Mouse (Mus musculus) bone marrow macrophage, adult 2 months (primary cell): ENCODE results near the gene Gm19935.

Experiments
- CTCF ChIP-seq: IDR thresholded peaks from 2 replicates; pipeline ENCODE4 v1.5.1; 2012; ENCODE audit warnings: low read depth, mild to moderate bottlenecking, low read length, moderate library complexity
- POLR2A ChIP-seq: IDR thresholded peaks from 2 replicates; pipeline ENCODE4 v1.6.1; 2012; ENCODE audit warnings: mild to moderate bottlenecking, low read depth, low read length, borderline replicate concordance

- TF ChIP-seq CTCF (no peak), POLR2A (no peak)
Measured at GRCm38 (mm10) chr8:90843127-90843526, 25.9 kb upstream of the Gm19935 start.
